Mouse (Mus musculus) spleen, postnatal 10 days (tissue): ENCODE measurements around the gene Utp14a.
A peak's percentile ranks its signal among the peaks of the same experiment; 100 is the strongest.
"Not testable (repeated sequence)": the region's sequence is repeated elsewhere in the genome, so short reads cannot be mapped to it uniquely, and the experiment has no call there.

Experiments used
- DNase-seq, 2 experiments: peaks; one replicate each; pipeline ENCODE4 v3.0.0; 2021 to 2022; ENCODE audit warnings: low spot score in 2 of 2

Utp14a gene

DNA sequence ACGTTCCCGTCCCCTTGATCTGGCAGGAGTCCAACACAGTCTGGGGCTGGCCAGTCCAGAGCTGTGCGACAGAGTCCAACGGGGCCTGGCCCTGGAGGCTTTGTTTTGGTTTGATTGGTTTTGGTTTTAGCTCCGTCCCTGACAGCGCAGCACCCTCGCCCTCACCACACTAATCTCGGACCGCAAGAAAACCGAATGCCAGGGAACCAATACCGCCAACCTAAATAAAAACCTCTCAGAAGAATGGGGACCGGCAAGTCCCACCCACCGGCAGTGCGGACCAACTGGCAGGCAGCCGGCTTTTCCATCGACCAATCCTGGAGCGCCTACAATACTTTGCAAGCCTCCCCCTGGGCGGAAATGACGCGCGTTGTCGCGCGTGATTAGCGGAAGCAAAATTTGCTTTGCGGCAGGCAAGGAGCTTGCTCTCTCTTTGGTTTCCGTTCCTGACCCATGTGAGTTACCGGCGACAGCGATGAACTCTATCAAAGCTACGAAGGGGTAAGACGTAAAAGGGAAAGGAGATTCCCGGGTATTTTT, at the start of gene Utp14a:
Gene Utp14a (plus strand): TSS at position 395 of the 540 bp plus-strand sequence.
- peak; percentile 79 to 93 for DNase-seq

DNA sequence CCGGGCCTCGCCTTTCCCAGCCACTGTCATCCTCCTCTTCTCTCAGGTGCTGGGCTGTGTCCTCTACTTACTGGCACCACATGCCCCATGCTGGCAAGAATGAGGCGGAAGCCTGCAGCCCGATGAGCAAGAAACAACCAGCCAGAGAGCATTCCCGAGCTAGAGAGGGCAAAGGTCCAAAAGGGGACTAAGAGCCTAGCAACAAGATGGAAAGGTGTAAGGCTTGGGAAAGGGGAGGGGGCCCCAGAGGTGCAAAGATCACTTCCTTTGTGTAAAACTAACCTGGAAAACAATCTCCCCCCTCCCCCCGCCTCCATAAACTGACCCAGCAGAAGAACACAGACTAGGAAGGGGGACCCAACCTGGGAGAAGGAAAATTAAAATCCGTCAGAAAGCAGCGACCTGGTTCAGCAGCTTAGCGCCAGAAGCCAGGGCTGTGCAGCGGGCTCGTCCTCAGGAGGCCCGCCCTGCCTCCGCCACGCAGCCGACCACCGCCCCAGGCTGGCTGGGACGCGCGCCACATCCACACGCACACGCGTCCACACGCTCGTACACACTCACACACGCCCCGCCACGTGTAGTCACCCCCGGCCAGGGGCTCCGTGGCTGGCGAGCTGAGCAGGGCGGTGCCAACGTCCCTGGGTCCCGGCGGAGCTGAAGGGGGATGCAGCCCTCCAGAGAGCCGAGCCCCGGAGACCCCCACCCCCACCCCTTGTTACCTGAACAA, 48.7 kb upstream of the Utp14a start:
- peak; percentile 6 to 30 for DNase-seq

DNA sequence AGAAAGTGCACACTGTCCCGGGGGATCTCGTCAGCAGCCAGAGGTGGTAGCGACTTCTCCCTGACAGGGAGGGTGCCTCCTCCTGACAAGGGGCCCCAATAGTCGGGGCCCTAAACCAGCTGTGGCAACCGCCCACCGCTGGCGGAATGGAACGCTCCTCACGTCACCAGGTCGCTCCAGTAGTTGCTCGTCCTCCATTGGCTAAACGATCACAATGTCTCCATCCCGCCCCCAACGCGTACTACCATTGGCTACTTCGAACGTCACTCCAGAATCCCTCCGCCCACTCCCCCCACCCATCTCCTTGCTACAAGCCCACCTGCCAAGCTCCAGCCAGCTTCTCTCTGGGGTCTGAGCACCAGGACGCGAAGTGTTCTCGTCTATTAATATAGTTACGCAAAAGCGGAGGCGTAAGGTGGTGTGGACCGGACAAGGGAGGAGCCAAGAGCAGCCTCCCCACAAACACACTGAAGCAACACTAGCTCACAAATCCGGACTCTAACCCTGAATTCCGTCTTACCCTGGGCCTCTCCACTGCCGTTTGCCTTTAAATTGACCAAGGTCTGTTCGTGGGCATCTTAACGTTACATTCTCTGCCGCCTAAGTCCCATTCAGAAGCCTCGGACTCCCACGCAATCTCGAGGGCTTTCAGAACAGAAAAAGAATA, 48.0 kb upstream of the Utp14a start, which contains the start of gene Zdhhc9:
Gene Zdhhc9 (minus strand): TSS at position 360 of the 667 bp plus-strand sequence.
- DNase-seq: peak; percentile 74 to 85

GRCm38 (mm10) chrX:48209746-48210145, 46.9 kb upstream of the Utp14a start:
- not testable (repeated sequence) for DNase-seq

DNA sequence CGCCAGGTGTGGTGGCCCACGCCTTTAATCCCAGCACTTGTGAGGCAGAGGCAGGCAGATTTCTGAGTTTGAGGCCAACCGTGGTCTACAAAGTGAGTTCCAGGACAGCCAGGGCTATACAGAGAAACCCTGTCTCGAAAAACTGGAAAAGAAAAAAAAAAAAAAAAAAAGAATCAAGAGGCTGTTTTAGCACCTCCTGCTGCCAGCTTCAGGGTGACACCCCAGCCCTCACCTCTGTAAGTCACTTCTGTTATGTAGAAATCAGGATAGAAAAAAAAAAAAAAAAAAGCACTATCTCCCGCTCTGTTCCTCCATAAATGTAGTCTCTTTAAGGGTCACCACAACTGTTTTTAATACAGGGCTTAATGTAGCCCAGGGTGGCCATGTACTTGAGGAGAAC, 37.2 kb upstream of the Utp14a start:
- DNase-seq: no peak

DNA sequence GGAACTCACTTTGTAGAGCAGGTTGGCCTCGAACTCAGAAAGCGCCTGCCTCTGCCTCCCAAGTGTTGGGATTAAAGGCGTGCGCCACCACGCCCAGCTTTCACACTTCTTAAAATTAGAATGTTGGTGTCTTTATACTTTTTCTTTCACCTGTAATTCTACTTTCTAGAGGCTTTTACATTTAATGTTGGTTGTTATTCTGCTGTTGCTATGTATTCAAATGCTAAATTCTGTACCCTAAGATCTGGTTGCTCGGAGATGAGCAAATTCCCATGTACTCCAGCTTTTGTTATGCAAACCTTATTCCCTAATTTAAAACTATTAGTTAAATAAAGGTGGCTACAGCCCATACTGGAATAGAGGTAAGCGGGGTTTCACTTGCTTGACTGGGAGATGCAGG, 34.0 kb upstream of the Utp14a start:
- no peak for DNase-seq

DNA sequence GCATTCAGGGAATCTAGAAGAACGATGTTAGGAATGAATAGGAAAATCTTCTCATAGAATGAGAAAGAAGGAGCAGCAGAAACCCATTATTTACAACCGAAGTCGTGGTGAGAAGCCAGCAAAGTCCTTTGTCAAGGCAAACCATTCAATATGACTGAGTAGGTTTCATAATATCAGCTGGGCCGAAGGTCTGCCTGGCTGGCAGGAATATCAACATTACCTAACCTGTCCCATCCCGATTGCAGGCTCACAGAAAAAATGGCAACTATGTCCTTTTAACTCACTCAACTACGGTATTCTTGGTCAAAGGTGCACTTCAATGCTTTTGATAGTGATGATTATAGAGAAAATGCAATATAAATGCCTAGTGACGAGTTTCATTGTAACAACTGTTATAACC, 30.4 kb upstream of the Utp14a start:
- DNase-seq: no peak

DNA sequence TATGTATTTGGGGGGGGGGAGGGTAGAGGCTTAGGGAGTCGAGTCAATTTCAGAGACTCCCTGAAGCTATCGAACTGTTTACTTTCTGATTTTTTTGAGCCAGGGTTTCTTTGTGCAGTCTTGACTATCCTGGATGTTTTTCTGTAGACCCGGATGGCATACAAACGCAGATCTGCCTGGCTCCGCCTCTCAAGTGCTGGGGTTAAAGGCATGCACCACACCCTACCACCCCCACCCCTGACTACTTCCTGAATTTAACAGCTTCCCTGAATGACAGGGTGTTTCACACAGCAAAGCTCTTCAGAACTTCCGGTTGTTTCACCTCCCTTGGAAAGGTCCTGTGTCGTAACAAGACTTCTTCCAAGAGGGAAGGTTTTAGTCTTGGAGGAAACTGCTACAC, 22.2 kb upstream of the Utp14a start:
- peak; percentile 6 to 61 for DNase-seq

DNA sequence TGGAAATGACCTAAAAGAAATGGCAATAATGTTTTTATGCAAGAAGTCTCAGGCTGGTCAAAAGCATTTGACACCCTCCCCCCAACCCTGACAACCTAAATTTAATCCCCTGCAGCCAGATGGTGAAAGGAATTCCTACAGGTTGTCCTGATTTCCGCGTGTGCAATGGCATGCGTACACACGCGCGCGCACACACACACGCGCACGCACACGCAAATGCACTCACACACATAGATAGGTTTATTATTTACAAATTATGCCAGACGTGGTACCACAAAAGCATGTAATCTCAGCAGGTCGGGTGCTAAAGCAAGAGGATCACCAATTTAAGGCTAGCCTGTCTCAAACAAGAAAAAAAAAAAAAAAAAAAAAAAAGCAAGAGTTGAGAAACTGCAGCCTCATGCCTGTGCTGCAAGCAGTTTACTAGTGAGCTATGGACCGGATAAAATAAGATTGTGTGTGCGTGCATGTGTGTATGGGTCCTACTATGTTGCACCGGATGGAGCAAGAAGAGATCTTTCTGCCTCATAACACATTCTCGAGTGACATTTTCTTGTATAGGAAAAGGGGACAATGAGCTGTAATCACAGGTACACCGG, 733 bp upstream of the Utp14a start:
- DNase-seq: no peak

DNA sequence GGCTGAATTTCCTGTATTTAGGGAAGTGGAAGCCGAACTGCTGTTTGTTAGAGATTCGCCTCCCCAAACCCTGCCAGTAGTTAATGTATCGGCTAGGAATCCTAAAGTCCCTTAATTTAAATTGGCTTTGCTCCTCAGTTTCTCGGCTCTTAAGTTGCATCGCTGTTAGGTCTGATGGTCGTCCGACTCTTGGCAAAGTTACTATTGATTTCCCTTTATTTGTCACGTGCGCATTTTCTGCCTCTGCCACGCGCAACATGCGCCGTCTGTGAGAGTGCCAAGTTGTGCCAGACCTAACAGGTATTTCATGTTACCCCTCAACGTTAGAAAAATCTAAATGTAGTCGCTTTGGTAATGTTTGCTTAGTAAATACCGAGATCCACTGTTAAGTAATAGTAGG, 349 bp downstream of the Utp14a start:
- no peak for DNase-seq

DNA sequence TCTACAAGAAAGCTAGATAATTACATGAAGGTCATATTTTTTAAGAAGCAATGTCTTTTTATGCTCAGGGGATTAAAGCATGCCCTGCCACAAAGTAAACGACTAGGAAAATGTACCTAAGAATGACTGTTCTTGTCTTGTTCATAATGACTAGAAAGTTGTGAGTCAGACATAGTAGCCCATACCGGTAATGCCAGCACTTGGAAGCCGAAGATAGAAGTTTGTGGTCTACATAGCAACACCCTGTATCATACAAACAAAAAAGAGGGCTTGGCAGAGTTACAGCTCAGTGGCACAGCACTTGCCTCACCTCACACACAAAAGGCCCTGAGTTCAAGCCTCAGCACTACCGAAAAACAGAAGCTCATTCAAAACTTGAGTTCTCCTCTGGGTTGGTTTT, 15.0 kb downstream of the Utp14a start:
- DNase-seq: no peak

- no peak for DNase-seq
Measured at GRCm38 (mm10) chrX:48274634-48275033, 18.0 kb downstream of the Utp14a start.

- DNase-seq: peak; percentile 29 to 59
Measured at GRCm38 (mm10) chrX:48278103-48278502, 21.4 kb downstream of the Utp14a start.

DNA sequence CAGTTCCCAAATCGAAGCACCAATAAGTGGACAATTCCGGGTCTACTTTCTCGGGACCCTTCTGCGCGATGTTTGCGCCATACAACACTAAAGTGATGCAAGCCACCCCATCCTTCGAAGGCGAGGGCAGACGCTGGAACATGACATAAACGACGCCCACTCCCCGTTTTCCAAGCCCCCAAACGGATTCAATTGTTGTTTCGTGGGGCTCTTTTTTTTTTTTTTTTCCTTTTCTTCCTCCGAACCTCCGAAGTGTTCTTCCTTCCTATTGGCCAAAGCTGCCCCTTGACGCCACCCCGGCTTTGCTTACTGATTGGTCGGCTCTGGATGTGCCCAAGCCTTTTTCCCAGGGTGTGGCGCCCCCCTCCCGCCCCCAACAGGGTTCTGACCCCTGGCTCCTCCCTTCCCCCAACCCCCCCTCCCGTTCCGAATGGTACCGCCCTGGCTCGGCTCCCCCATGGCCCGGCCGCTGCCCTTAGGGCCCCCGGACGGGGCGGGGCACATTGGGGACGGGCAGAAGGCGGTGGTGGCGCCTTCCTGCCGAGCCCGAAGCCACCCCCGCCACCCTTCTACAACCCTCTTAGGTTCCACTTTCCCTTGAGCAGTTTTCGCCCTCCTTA, 27.8 kb downstream of the Utp14a start:
- peak in 1 of 2 experiments; percentile 87 for DNase-seq

DNA sequence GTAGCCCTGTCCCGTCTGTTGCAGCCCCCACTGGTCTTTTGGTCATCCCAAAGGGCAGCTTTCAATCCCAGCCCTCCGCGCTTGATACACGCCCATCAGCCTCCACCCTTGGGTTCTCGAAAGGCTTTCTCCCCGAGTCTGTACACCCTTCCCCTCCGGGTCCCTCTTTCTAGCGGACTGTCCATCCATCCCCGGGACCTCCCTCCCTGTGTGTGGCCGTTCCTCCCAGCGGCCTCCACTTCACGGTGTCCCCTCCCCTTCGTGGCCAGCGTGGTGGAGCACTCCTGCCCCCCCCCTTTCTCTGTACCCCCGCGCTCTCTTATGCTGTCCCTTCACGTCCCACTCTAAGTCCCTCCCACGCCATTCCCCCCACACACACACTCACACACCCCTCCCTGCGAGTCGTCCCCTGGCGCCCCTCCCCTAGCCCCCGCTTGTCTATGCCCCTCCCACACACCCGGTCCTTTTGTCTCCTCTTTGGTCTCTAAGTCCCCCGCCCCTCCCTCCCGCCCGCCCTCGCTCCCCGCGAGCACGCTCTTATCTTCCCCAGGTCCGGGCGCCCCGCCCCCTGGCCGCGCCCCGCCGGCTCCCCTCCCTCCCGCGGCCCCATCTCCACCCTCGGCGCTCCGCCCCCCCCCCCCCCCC, 28.5 kb downstream of the Utp14a start:
- DNase-seq: peak; percentile 73 to 79

DNA sequence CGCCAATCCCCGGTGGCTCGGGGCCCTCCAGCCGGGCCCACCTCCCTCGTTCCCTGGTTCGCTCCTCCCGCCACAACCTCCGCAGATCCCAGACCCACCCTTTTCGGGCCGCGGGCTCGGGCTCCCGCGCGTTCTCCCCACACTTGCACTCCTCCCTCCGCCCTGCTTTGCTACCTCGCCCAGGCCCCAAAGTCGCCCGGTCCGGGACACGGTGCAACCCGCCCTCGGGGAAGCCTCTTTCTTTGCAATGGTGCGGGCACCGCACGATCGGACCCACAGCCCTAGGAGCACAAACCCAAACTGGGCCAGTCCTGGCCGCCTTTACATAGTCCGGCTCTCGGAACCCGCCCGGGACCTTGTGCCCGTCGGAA, 29.0 kb downstream of the Utp14a start:
- DNase-seq: peak; percentile 74 to 76

- DNase-seq: peak in 1 of 2 experiments; percentile 20
Measured at GRCm38 (mm10) chrX:48286488-48286887, 29.8 kb downstream of the Utp14a start.

GRCm38 (mm10) chrX:48288008-48288407, 31.3 kb downstream of the Utp14a start:
- DNase-seq: peak; percentile 24 to 58

GRCm38 (mm10) chrX:48291413-48291812, 34.8 kb downstream of the Utp14a start:
- no peak for DNase-seq

- DNase-seq: no peak
Measured at GRCm38 (mm10) chrX:48305356-48305755, 48.7 kb downstream of the Utp14a start.

DNA sequence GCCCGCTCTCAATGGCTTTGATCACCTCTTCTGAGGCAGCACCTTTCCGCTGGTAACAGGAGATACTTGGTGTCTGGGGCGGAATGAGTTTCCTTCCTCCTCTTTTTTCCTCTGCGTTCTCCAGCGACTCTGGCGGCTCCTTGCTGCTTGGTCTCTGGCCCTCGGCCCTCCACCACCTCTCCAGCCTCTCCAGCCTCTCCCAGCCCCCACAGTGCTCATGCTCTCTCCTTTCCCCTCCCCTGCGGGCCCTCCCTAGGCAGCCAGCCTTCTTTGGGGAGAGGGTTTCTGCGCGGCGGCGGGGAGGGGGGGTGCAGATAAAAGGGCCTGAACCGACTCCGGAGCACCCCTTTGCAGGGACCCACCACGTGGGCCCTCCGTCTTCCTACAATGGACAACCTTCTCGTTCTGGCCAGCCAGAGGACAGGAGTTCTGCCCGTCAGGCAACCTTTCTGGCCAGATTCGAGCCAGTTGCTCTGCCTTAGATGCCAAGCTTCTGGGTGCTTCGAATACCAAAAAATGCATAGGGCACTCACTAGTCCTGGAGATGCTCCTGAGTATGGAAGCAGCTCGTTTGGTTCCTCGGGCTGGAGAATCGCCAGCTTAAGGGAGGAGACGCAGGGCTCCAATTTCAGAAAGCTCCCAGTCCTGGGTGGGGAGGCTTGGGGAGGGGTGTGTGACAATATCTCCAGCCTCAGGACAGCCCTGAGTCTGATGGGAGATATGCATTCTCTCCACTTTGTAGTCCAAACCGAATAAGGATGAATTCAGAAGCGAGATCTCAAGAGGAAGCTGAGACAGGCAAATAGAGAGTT, 54.2 kb downstream of the Utp14a start:
- peak in 1 of 2 experiments; percentile 21 for DNase-seq
